Mouse (Mus musculus) spleen, postnatal 4 days (tissue): ENCODE results near the gene Fgfr4.
A peak's percentile ranks its signal among the peaks of the same experiment; 100 is the strongest.

Experiments used
- DNase-seq, 2 experiments: peaks; one replicate each; pipeline ENCODE4 v3.0.0; 2022; ENCODE audit warnings: low spot score in 2 of 2

Fgfr4 gene

DNA sequence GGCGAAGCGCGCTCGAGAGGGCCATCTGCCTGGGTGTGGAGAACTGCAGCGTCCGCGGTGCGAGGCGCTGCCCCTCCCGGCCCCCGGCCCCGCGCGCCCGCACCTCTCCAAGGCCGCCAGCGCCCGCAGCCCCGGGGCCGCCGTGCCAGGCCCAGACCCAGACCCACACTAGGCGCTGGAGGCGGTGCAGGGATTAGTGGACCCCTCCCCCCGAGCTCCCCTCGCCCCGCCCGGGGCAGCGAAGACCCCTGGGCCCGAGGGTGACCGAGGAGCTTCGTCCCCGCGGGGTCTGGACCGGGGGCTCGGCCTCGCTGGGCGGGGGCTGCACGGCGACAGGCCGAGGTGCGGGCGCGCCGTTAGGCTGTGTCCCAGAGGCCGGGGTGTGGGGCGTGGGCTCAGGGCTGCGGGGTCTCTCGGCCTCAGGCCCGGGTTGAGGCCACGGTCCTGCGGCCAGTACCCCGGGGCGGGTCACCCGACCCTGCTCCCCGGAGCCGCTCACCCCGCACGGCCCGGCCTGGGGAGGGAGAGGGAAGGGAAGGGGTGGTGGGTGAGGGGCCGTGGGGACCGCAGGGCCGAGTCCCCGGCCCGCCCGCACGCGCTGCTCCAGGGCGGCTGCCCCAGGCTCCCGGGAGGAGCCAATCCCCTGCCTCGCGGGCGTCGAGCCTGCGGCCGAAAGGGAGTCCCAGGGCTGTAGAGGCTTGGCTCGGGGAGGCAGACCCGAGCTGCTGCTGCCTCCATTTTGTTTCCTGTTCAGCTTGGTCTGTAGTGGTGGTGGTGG is 57.9 kb downstream of the Fgfr4 start:
- DNase-seq: peak; percentile 43 to 83

DNA sequence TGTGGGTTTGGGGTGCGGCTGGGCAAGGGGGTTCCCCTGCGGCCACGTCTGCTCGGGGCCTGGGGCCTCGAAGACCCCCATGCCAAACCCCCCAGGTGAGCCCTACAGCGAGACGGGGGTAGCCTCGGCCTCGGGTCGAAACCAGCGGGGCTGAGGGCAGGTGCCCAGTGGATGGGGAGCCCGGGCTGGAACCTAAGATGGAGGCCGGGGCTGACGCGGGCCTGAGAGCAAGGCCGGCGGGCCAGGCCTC is 58.5 kb downstream of the Fgfr4 start:
- DNase-seq: peak in 1 of 2 experiments; percentile 91

DNA sequence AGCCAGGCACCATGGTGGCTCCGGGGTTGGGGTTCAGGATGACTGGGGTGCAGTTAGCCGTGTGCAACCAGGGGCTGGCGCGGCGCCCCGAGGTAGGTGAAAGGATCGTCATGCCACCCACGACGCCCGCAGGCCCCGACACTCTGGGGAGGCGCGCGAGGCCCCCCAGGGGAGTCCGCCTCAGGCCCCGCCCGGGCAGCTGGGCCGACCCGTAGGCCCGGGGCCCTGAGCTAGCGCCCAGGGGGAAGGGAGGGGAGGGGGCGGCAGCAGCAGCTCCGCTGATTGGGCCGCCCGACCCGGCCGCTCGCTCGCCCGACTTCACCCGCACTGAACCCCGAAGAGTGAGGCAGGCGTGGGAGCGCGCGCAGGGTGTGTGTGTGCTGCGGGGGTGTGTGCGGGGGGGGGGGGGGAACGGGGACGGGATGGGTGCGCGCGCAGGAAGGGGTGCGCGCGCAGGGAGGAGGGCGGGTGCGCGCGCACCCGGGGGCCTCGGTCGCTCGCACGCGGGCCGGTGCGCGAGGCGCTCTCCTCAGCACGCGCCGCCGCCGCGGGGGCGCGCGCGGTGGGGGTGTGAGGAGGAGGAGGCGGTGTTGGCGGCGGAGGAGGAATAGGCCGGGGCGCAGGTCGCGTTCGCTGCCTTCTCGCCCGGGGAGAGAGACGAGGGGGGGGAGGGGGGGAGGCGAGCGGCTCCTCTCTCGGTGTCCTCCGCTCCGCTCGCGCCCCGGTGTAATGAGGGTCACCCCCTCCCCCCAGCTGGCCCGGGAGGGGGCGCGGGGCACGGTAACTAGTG is 59.0 kb downstream of the Fgfr4 start:
- peak; percentile 86 to 93 for DNase-seq

DNA sequence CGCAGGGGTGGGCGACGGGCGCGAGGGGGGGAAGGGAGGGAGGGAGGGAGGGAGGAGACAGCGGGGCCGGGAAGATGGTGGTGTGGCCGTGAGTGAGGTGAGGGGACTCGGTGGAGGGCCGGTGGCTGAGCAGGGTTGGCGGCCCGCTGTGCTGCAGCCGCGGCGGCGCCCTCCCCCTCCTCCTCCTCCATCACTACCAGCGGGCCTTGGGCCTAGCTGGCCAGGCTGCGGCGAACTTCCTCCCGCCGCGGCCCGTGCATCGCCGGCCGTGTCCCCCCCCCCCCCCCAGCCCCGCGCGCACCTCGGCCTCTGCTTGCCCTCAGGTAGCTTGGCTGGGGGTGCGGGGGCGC is 59.5 kb downstream of the Fgfr4 start:
- DNase-seq: peak in 1 of 2 experiments; percentile 57

DNA sequence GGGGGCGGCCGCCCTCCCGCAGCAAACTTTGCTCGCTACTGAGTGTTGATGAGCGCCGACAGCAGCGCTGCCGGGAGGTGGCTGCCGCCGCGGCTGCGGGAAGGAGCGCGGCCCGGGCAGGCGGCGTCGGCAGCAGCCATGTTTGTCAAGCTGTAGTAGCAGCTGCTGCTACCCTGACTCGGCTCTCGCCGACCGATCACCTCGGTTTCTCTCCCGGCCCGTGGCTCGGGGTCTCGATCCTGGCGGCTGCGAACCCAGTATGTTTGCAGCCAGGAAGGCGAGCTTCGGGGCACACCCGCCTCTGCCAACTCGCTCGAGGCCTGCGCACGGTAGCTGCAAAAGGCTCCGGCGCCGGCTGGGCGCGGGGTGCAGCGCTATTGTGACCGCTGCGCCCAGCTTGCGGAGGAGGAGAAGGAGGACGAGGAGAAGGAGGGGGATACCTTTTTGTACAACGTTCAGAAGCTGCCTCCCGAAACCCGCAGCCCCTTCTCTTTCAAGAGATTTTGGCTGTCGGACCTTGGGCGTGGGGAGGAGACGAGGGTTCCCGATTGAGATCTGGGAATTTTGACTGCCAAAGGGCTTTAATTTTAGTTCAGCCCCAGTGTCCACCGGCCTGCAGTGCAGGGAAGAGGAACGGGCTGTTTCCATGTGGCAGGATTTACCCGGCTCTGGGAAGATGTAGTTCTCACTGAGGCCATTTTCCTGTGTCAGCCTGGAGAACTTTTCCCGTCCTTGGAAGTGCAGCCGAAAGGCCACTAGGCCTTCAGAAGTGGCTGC is 60.1 kb downstream of the Fgfr4 start:
- DNase-seq: peak; percentile 62 to 85

DNA sequence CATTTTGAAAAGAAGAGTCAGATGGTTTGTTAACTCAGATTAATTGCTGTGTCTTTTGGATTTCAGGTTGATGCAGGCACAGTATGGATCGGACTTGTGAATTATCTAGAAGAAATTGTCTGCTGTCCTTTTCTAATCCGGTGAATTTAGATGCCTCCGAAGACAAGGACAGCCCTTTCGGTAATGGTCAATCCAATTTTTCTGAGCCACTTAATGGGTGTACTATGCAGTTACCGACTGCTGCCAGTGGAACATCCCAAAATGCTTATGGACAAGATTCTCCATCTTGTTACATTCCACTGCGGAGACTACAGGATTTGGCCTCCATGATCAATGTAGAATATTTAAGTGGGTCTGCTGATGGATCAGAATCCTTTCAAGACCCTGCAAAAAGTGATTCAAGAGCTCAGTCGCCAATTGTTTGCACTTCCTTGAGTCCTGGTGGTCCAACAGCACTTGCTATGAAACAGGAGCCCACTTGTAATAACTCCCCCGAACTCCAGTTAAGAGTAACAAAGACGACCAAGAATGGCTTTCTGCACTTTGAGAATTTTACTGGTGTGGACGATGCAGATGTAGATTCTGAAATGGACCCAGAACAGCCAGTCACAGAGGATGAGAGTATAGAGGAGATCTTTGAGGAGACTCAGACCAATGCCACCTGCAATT is 60.8 kb downstream of the Fgfr4 start:
- DNase-seq: no peak
